Mouse (Mus musculus) cerebellum, adult 2 months (tissue): ENCODE measurements around the gene Dgke.

Source experiments
- CTCF ChIP-seq: fragments of 200-500 bp; IDR thresholded peaks from 2 replicates; pipeline ENCODE4 v1.5.1; 2011; ENCODE audit warnings: low read depth, mild to moderate bottlenecking, control low read depth, low read length, moderate library complexity, borderline replicate concordance; ENCODE audit not compliant: insufficient read depth
- POLR2A ChIP-seq: fragments of 200-500 bp; IDR thresholded peaks from 2 replicates; pipeline ENCODE4 v1.6.1; 2011; ENCODE audit warnings: low read length, control low read depth, borderline replicate concordance; ENCODE audit not compliant: insufficient read depth

DNA sequence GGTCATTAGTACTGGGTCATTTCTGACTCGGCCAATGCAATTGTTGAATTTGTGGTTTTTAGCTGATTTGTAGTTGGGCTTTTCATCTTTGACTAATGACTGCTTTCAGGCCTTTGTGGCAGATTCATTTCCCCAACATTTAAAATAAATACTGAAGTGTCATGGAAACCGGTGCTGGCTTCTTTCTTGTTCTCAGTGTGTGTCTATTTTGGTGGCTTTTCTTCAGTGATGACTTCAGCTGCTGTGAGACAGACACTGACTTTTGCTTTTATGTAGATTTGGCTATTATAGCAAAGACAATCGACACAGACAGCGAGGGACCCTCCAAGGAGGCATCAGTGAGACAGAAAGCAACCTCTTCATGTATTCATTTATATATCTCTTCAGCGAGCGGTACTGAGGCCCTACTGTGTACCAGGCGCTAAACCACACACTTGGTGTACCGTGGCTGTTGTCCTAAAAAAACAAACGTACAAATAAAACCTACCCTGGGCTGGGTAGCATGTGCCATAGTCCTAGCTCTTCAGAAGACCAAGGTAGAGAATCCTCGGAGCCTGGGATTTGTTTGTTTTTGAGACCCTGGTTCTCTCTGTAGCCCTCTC is 19.7 kb upstream of the Dgke start:
- TF ChIP-seq POLR2A = no peak
- TF ChIP-seq CTCF = no peak
